Mouse (Mus musculus): ENCODE results near the gene Pld6. TPM values are rescaled to one million over a fixed set of nuclear protein-coding genes. Genes with fewer than 3 reads are reported as not detected.
A peak's percentile ranks its signal among the peaks of the same experiment; 100 is the strongest.

The Pld6 gene
- polyA plus RNA-seq, 1 experiment from 2014 or later = 4.0 TPM

GRCm38 (mm10) chr11:59800412-59800811, 13.0 kb upstream of the Pld6 start:
- H3K4me2 ChIP-seq (ENCODE audit: low read depth, low read length) = no peak overlapping the region
- 94% methylated on average over 10 of the region's 10 CpGs for WGBS
- no peak for ATAC-seq

GRCm38 (mm10) chr11:59793390-59793789, 5.9 kb upstream of the Pld6 start:
- ATAC-seq = no peak
- 94% methylated on average over 6 of the region's 6 CpGs for WGBS
- H3K36me3 ChIP-seq (ENCODE audit: control insufficient read depth, insufficient read depth, low read length) = peaks cover 35% of the 10 kb centered on the region
- H3K9ac ChIP-seq (ENCODE audit: low read depth, low read length) = no peak overlapping the region
- H3K27ac ChIP-seq (ENCODE audit: low read length) = no peak overlapping the region
- H3K4me1 ChIP-seq (ENCODE audit: control insufficient read depth, insufficient read depth, low read length) = 0 out of 2 replicates have a peak, but pooled peaks cover 3% of the 10 kb centered on the region
- no peak overlapping the region for H3K4me3 ChIP-seq (ENCODE audit: low read length)
- no peaks in the 10 kb centered on the region for H3K27me3 ChIP-seq (replicated peaks; ENCODE audit: control insufficient read depth, insufficient read depth, low read length)
- H3K9me3 ChIP-seq (ENCODE audit: control insufficient read depth, low read length) = no peaks in the 10 kb centered on the region
- no peak overlapping the region for H3K4me2 ChIP-seq (ENCODE audit: low read depth, low read length)

More at GRCm38 (mm10) chr11:59800412-59800811, 13.0 kb upstream of the Pld6 start:
- H3K9ac ChIP-seq (ENCODE audit: low read depth, low read length) = no peak overlapping the region
- H3K9me3 ChIP-seq (ENCODE audit: control insufficient read depth, low read length) = no peaks in the 10 kb centered on the region
- H3K4me1 ChIP-seq (ENCODE audit: control insufficient read depth, insufficient read depth, low read length) = no peaks in the 10 kb centered on the region
- H3K27me3 ChIP-seq (replicated peaks; ENCODE audit: control insufficient read depth, insufficient read depth, low read length) = no peaks in the 10 kb centered on the region
- no peak overlapping the region for H3K27ac ChIP-seq (ENCODE audit: low read length)
- no peak overlapping the region for H3K4me3 ChIP-seq (ENCODE audit: low read length)
- H3K36me3 ChIP-seq (ENCODE audit: control insufficient read depth, insufficient read depth, low read length) = peaks cover 42% of the 10 kb centered on the region

GRCm38 (mm10) chr11:59789311-59789710, 1.9 kb upstream of the Pld6 start:
- peaks cover 20% of the 10 kb centered on the region for H3K36me3 ChIP-seq (ENCODE audit: control insufficient read depth, insufficient read depth, low read length)
- peak; percentile 43 for ATAC-seq
- 79% methylated on average over 1 of the region's 1 CpGs for WGBS

GRCm38 (mm10) chr11:59786444-59787198, 824 bp downstream of the Pld6 start:
- Histone ChIP-seq H3K4me1 (ENCODE audit: control insufficient read depth, insufficient read depth, low read length) (peaks cover 13% of the 10 kb centered on the region), H3K36me3 (ENCODE audit: control insufficient read depth, insufficient read depth, low read length) (no peaks in the 10 kb centered on the region), H3K4me3 (ENCODE audit: low read length) (peak overlapping the region; percentile 55), H3K9ac (ENCODE audit: low read depth, low read length) (peak overlapping the region; percentile 72), H3K9me3 (ENCODE audit: control insufficient read depth, low read length) (no peaks in the 10 kb centered on the region), H3K4me2 (ENCODE audit: low read depth, low read length) (peak overlapping the region; percentile 98), H3K27ac (ENCODE audit: low read length) (no peak overlapping the region), H3K27me3 (replicated peaks; ENCODE audit: control insufficient read depth, insufficient read depth, low read length) (no peaks in the 10 kb centered on the region)
- no peak; the same call in 1 of the 2 replicates for ATAC-seq
- 46% methylated on average over 15 of the region's 15 CpGs for WGBS

More at GRCm38 (mm10) chr11:59789311-59789710, 1.9 kb upstream of the Pld6 start:
- Histone ChIP-seq H3K27me3 (replicated peaks; ENCODE audit: control insufficient read depth, insufficient read depth, low read length) (no peaks in the 10 kb centered on the region), H3K9ac (ENCODE audit: low read depth, low read length) (no peak overlapping the region), H3K4me3 (ENCODE audit: low read length) (no peak overlapping the region), H3K27ac (ENCODE audit: low read length) (no peak overlapping the region), H3K9me3 (ENCODE audit: control insufficient read depth, low read length) (no peaks in the 10 kb centered on the region), H3K4me1 (ENCODE audit: control insufficient read depth, insufficient read depth, low read length) (peaks cover 13% of the 10 kb centered on the region), H3K4me2 (ENCODE audit: low read depth, low read length) (no peak overlapping the region)

- no peak for ATAC-seq
- H3K27ac ChIP-seq (ENCODE audit: low read length) = no peak overlapping the region
- no peaks in the 10 kb centered on the region for H3K27me3 ChIP-seq (replicated peaks; ENCODE audit: control insufficient read depth, insufficient read depth, low read length)
- no peak overlapping the region for H3K4me2 ChIP-seq (ENCODE audit: low read depth, low read length)
- no peaks in the 10 kb centered on the region for H3K36me3 ChIP-seq (ENCODE audit: control insufficient read depth, insufficient read depth, low read length)
- H3K9me3 ChIP-seq (ENCODE audit: control insufficient read depth, low read length) = no peaks in the 10 kb centered on the region
- no peak overlapping the region for H3K9ac ChIP-seq (ENCODE audit: low read depth, low read length)
- H3K4me3 ChIP-seq (ENCODE audit: low read length) = no peak overlapping the region
- peaks cover 10% of the 10 kb centered on the region for H3K4me1 ChIP-seq (ENCODE audit: control insufficient read depth, insufficient read depth, low read length)
- WGBS = 76% methylated on average over 6 of the region's 6 CpGs
These were observed 3.9 kb downstream of the Pld6 start for GRCm38 (mm10) chr11:59783591-59783990.

GRCm38 (mm10) chr11:59782091-59782590, 5.3 kb downstream of the Pld6 start:
- Histone ChIP-seq H3K9ac (ENCODE audit: low read depth, low read length) (no peak overlapping the region), H3K4me3 (ENCODE audit: low read length) (no peak overlapping the region), H3K4me2 (ENCODE audit: low read depth, low read length) (no peak overlapping the region), H3K4me1 (ENCODE audit: control insufficient read depth, insufficient read depth, low read length) (peaks cover 6% of the 10 kb centered on the region), H3K27me3 (replicated peaks; ENCODE audit: control insufficient read depth, insufficient read depth, low read length) (no peaks in the 10 kb centered on the region), H3K36me3 (ENCODE audit: control insufficient read depth, insufficient read depth, low read length) (peaks cover 2% of the 10 kb centered on the region; the same call in 1 of the 2 replicates), H3K9me3 (ENCODE audit: control insufficient read depth, low read length) (no peaks in the 10 kb centered on the region), H3K27ac (ENCODE audit: low read length) (no peak overlapping the region)
- ATAC-seq = no peak
- 82% methylated on average over 7 of the region's 7 CpGs for WGBS

- Histone ChIP-seq H3K9ac (ENCODE audit: low read depth, low read length) (no peak overlapping the region), H3K4me2 (ENCODE audit: low read depth, low read length) (no peak overlapping the region), H3K27me3 (replicated peaks; ENCODE audit: control insufficient read depth, insufficient read depth, low read length) (no peaks in the 10 kb centered on the region), H3K36me3 (ENCODE audit: control insufficient read depth, insufficient read depth, low read length) (peaks cover 10% of the 10 kb centered on the region), H3K4me1 (ENCODE audit: control insufficient read depth, insufficient read depth, low read length) (no peaks in the 10 kb centered on the region), H3K27ac (ENCODE audit: low read length) (no peak overlapping the region), H3K9me3 (ENCODE audit: control insufficient read depth, low read length) (no peaks in the 10 kb centered on the region), H3K4me3 (ENCODE audit: low read length) (no peak overlapping the region)
- ATAC-seq = no peak
- 70% methylated on average over 4 of the region's 4 CpGs for WGBS
These were observed 7.2 kb downstream of the Pld6 start for GRCm38 (mm10) chr11:59780241-59780640.

- WGBS = 83% methylated on average over 4 of the region's 4 CpGs
- ATAC-seq = no peak
- no peaks in the 10 kb centered on the region for H3K4me1 ChIP-seq (ENCODE audit: control insufficient read depth, insufficient read depth, low read length)
These were observed 8.0 kb downstream of the Pld6 start for GRCm38 (mm10) chr11:59779406-59779805.

GRCm38 (mm10) chr11:59778874-59779223, 8.6 kb downstream of the Pld6 start:
- Histone ChIP-seq H3K9ac (ENCODE audit: low read depth, low read length) (no peak overlapping the region), H3K4me3 (ENCODE audit: low read length) (no peak overlapping the region), H3K4me1 (ENCODE audit: control insufficient read depth, insufficient read depth, low read length) (no peaks in the 10 kb centered on the region), H3K27ac (ENCODE audit: low read length) (no peak overlapping the region), H3K4me2 (ENCODE audit: low read depth, low read length) (no peak overlapping the region), H3K27me3 (replicated peaks; ENCODE audit: control insufficient read depth, insufficient read depth, low read length) (no peaks in the 10 kb centered on the region), H3K36me3 (ENCODE audit: control insufficient read depth, insufficient read depth, low read length) (peaks cover 16% of the 10 kb centered on the region), H3K9me3 (ENCODE audit: control insufficient read depth, low read length) (no peaks in the 10 kb centered on the region)
- no peak for ATAC-seq
- WGBS = 76% methylated on average over 1 of the region's 1 CpGs

More at GRCm38 (mm10) chr11:59779406-59779805, 8.0 kb downstream of the Pld6 start:
- Histone ChIP-seq H3K4me3 (ENCODE audit: low read length) (no peak overlapping the region), H3K27me3 (replicated peaks; ENCODE audit: control insufficient read depth, insufficient read depth, low read length) (no peaks in the 10 kb centered on the region), H3K9me3 (ENCODE audit: control insufficient read depth, low read length) (no peaks in the 10 kb centered on the region), H3K27ac (ENCODE audit: low read length) (no peak overlapping the region), H3K4me2 (ENCODE audit: low read depth, low read length) (no peak overlapping the region), H3K9ac (ENCODE audit: low read depth, low read length) (no peak overlapping the region), H3K36me3 (ENCODE audit: control insufficient read depth, insufficient read depth, low read length) (peaks cover 13% of the 10 kb centered on the region)
